Mouse (Mus musculus): Measurements from ENCODE around the gene Selenos. TPM values are rescaled to one million over a fixed set of nuclear protein-coding genes. Genes with fewer than 3 reads are reported as not detected.

Selenos gene
- polyA plus RNA-seq, 1 experiment from 2014 or later = 103 TPM

DNA sequence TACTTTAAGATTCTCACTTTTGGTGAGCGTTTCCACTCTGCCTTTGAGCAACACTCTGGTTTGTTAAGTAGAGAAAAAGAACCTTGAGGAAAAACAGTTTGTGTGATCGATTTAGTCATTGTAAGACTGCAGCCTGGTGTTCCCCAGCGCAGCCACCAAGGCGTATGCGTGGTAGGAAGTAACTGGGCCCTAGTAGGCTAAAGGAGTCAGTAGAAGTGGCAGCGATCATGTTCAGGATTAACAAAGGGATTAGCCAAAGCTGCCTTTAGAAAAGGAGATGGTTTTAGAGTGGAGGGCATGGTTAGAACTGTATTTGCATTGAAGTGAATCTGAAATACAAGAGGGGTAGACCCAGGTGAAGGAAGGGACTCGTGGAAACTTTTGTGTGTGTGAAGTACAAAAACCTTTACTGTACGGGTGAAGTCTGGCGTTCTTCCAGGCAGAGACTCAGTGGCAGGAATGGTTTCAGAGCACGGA lies 31.2 kb downstream of the Selenos start:
- Histone ChIP-seq H3K4me1 (ENCODE audit: insufficient read depth) (peaks cover 33% of the 10 kb centered on the region), H3K9me3 (ENCODE audit: low read length) (no peaks in the 10 kb centered on the region), H3K9ac (replicated peaks) (peak overlapping the region; percentile 88), H3K27me3 (ENCODE audit: insufficient read depth, low read length) (no peaks in the 10 kb centered on the region), H3K4me2 (ENCODE audit: low read depth, low read length) (peak overlapping the region; percentile 90), H3K27ac (ENCODE audit: low read depth) (peak overlapping the region; percentile 84; the same call in 1 of the 2 replicates), H3K36me3 (replicated peaks; ENCODE audit: insufficient read depth, low read length) (no peaks in the 10 kb centered on the region), H3K4me3 (ENCODE audit: low read depth, low read length) (peak overlapping the region; percentile 83)
- ATAC-seq = no peak
- no peak for TF ChIP-seq EP300 (IDR thresholded peaks at IDR 0.05; ENCODE audit: low read depth)
- no peak for TF ChIP-seq CTCF (IDR thresholded peaks at IDR 0.05; ENCODE audit: low read depth)
- WGBS (ENCODE audit: insufficient replicate concordance) = 12% methylated on average over 10 of the region's 10 CpGs
- DNase-seq = peak; percentile 27

GRCm38 (mm10) chr7:66111211-66111610 lies 31.8 kb downstream of the Selenos start:
- 77% methylated on average over 10 of the region's 10 CpGs for WGBS (ENCODE audit: insufficient replicate concordance)

GRCm38 (mm10) chr7:66113561-66113960 lies 34.1 kb downstream of the Selenos start:
- no peaks in the 10 kb centered on the region for H3K9me3 ChIP-seq (ENCODE audit: low read length)
- ATAC-seq (peak; percentile 38), DNase-seq (no peak)
- H3K27me3 ChIP-seq (ENCODE audit: insufficient read depth, low read length) = no peaks in the 10 kb centered on the region
- H3K4me2 ChIP-seq (ENCODE audit: low read depth, low read length) = peak overlapping the region; percentile 56
- peaks cover 45% of the 10 kb centered on the region for H3K4me1 ChIP-seq (ENCODE audit: insufficient read depth)
- WGBS (ENCODE audit: insufficient replicate concordance) = 55% methylated on average over 3 of the region's 3 CpGs
- H3K36me3 ChIP-seq (replicated peaks; ENCODE audit: insufficient read depth, low read length) = no peaks in the 10 kb centered on the region
- TF ChIP-seq EP300 (IDR thresholded peaks at IDR 0.05; ENCODE audit: low read depth) = peak; percentile 82
- TF ChIP-seq CTCF (IDR thresholded peaks at IDR 0.05; ENCODE audit: low read depth) = no peak
- 0 out of 2 replicates have a peak overlapping the region, but pooled peaks have one; percentile 5 for H3K4me3 ChIP-seq (ENCODE audit: low read depth, low read length)
- peak overlapping the region; percentile 27; the same call in 1 of the 2 replicates for H3K9ac ChIP-seq (replicated peaks)
- peak overlapping the region; percentile 52; the same call in 1 of the 2 replicates for H3K27ac ChIP-seq (ENCODE audit: low read depth)

More at GRCm38 (mm10) chr7:66111211-66111610, 31.8 kb downstream of the Selenos start:
- peaks cover 38% of the 10 kb centered on the region for H3K4me1 ChIP-seq (ENCODE audit: insufficient read depth)
- TF ChIP-seq EP300 (IDR thresholded peaks at IDR 0.05; ENCODE audit: low read depth) = no peak
- no peak for TF ChIP-seq CTCF (IDR thresholded peaks at IDR 0.05; ENCODE audit: low read depth)
- H3K27me3 ChIP-seq (ENCODE audit: insufficient read depth, low read length) = no peaks in the 10 kb centered on the region
- H3K36me3 ChIP-seq (replicated peaks; ENCODE audit: insufficient read depth, low read length) = no peaks in the 10 kb centered on the region
- peak overlapping the region; percentile 84; the same call in 1 of the 2 replicates for H3K27ac ChIP-seq (ENCODE audit: low read depth)
- no peak for DNase-seq
- H3K4me3 ChIP-seq (ENCODE audit: low read depth, low read length) = peak overlapping the region; percentile 83
- peak overlapping the region; percentile 90 for H3K4me2 ChIP-seq (ENCODE audit: low read depth, low read length)
- no peaks in the 10 kb centered on the region for H3K9me3 ChIP-seq (ENCODE audit: low read length)
- H3K9ac ChIP-seq (replicated peaks) = peak overlapping the region; percentile 88
- ATAC-seq = no peak

- DNase-seq (no peak), ATAC-seq (no peak)
- no peaks in the 10 kb centered on the region for H3K9me3 ChIP-seq (ENCODE audit: low read length)
- 0 out of 2 replicates have a peak overlapping the region, but pooled peaks have one; percentile 2 for H3K27ac ChIP-seq (ENCODE audit: low read depth)
- H3K27me3 ChIP-seq (ENCODE audit: insufficient read depth, low read length) = no peaks in the 10 kb centered on the region
- TF ChIP-seq EP300 (IDR thresholded peaks at IDR 0.05; ENCODE audit: low read depth) = no peak
- no peak for TF ChIP-seq CTCF (IDR thresholded peaks at IDR 0.05; ENCODE audit: low read depth)
- WGBS (ENCODE audit: insufficient replicate concordance) = 64% methylated on average over 11 of the region's 11 CpGs
- no peak overlapping the region for H3K9ac ChIP-seq (replicated peaks)
- H3K4me1 ChIP-seq (ENCODE audit: insufficient read depth) = peaks cover 44% of the 10 kb centered on the region
- H3K36me3 ChIP-seq (replicated peaks; ENCODE audit: insufficient read depth, low read length) = no peaks in the 10 kb centered on the region
- H3K4me3 ChIP-seq (ENCODE audit: low read depth, low read length) = no peak overlapping the region
- no peak overlapping the region for H3K4me2 ChIP-seq (ENCODE audit: low read depth, low read length)
These were observed 36.4 kb downstream of the Selenos start for GRCm38 (mm10) chr7:66115821-66116343.

- H3K27me3 ChIP-seq (ENCODE audit: insufficient read depth, low read length) = no peaks in the 10 kb centered on the region
- DNase-seq = no peak
- H3K9ac ChIP-seq (replicated peaks) = no peak overlapping the region
- no peak for ATAC-seq
- 56% methylated on average over 8 of the region's 8 CpGs for WGBS (ENCODE audit: insufficient replicate concordance)
- no peaks in the 10 kb centered on the region for H3K36me3 ChIP-seq (replicated peaks; ENCODE audit: insufficient read depth, low read length)
- no peak overlapping the region for H3K4me2 ChIP-seq (ENCODE audit: low read depth, low read length)
- H3K9me3 ChIP-seq (ENCODE audit: low read length) = no peaks in the 10 kb centered on the region
- TF ChIP-seq EP300 (IDR thresholded peaks at IDR 0.05; ENCODE audit: low read depth) = no peak
- TF ChIP-seq CTCF (IDR thresholded peaks at IDR 0.05; ENCODE audit: low read depth) = no peak
- no peak overlapping the region for H3K4me3 ChIP-seq (ENCODE audit: low read depth, low read length)
- H3K4me1 ChIP-seq (ENCODE audit: insufficient read depth) = peaks cover 48% of the 10 kb centered on the region
- H3K27ac ChIP-seq (ENCODE audit: low read depth) = no peak overlapping the region
These were observed 37.5 kb downstream of the Selenos start for GRCm38 (mm10) chr7:66116906-66117482.

GRCm38 (mm10) chr7:66118046-66118445 lies 38.6 kb downstream of the Selenos start:
- Histone ChIP-seq H3K36me3 (replicated peaks; ENCODE audit: insufficient read depth, low read length) (no peaks in the 10 kb centered on the region), H3K4me1 (ENCODE audit: insufficient read depth) (peaks cover 44% of the 10 kb centered on the region), H3K9me3 (ENCODE audit: low read length) (no peaks in the 10 kb centered on the region), H3K4me3 (ENCODE audit: low read depth, low read length) (no peak overlapping the region), H3K27ac (ENCODE audit: low read depth) (no peak overlapping the region), H3K9ac (replicated peaks) (no peak overlapping the region), H3K4me2 (ENCODE audit: low read depth, low read length) (no peak overlapping the region), H3K27me3 (ENCODE audit: insufficient read depth, low read length) (no peaks in the 10 kb centered on the region)
- 61% methylated on average over 3 of the region's 3 CpGs for WGBS (ENCODE audit: insufficient replicate concordance)
- DNase-seq (no peak), ATAC-seq (no peak)
- no peak for TF ChIP-seq CTCF (IDR thresholded peaks at IDR 0.05; ENCODE audit: low read depth)
- no peak for TF ChIP-seq EP300 (IDR thresholded peaks at IDR 0.05; ENCODE audit: low read depth)

All from liver, postnatal 0 days (tissue).